8 mouse cellular contexts compared by ENCODE assay signal in the genomic region with DNA sequence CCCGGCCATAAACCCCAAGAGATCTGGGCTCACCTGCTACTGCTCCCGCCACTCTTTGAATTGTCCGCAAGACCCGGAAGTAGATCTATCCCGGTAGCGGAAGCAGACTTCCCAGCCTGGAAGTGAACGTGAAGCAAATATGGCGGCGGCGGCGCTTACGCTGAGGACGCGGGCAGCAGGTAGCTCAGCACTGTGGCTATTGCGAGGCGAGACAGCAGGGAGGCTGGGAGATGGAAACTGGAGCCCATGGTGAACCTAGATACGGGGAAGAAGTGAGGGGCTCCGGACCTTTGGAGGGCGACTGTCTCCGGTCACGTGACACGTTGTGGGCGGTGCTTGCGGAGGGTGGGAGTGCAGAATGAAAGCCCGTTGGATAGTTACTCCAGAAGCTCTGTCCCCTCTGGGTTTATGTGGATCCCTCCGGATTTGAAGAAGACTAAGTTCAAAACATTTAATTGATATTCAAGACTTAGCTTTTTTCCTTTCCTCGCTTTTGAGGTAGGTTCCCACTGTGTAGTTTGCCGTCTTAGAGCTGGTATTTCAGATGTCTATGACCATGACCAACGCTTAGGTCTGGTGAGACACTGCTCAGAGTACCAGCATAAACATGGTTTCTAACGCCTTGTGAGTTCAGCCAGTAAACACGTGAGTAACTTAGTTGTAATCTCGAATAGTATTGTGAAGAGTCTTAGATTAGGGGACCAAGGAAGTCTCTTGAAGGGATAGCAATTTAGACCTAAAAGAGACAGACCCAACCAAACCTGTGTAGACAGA. TPM values are rescaled to one million over a fixed set of nuclear protein-coding genes. Genes with fewer than 3 reads are reported as not detected.
DNase-seq lines count a peak whose midpoint lies in the region; ATAC-seq and TF ChIP-seq lines count a peak whose summit lies in the region.

A gene (plus strand): TSS at position 105 of the 774 bp plus-strand sequence.
A gene (minus strand): TSS at position 302 of the 774 bp plus-strand sequence.

- H3K9me3 ChIP-seq in embryonic facial prominence, embryonic 11.5 days (replicated peaks; ENCODE audit: control insufficient read depth, low read length): no peaks in the 10 kb centered on the region
- no peaks in the 10 kb centered on the region for H3K9me3 ChIP-seq in limb, embryonic 11.5 days (ENCODE audit: control insufficient read depth, low read length)
- no peaks in the 10 kb centered on the region for H3K9me3 ChIP-seq in midbrain, embryonic 13.5 days

- TF ChIP-seq CTCF in small intestine, adult 2 months (IDR thresholded peaks at IDR 0.05; ENCODE audit: extremely low read depth, insufficient read length, insufficient replicate concordance, low read depth, low read length): no peak

- peak within 1 kb of the TSS; percentile 63 for H3K9ac ChIP-seq in embryonic facial prominence, embryonic 11.5 days (replicated peaks; ENCODE audit: low read length)
- peak within 1 kb of the TSS; percentile 62 for H3K9ac ChIP-seq in limb, embryonic 11.5 days (ENCODE audit: low read length)
- H3K9ac ChIP-seq in midbrain, embryonic 13.5 days (replicated peaks): peak within 1 kb of the TSS; percentile 71

- ATAC-seq in embryonic facial prominence, embryonic 11.5 days (replicated peaks; ENCODE audit: insufficient number of reproducible peaks, low FRiP score, low TSS enrichment, low read depth): peak; percentile 88
- ATAC-seq in limb, embryonic 11.5 days (ENCODE audit: insufficient number of reproducible peaks, low FRiP score, low TSS enrichment, low read depth): peak; percentile 83
- ATAC-seq in midbrain, embryonic 13.5 days: peak; percentile 92

- H3K4me1 ChIP-seq in embryonic facial prominence, embryonic 11.5 days (ENCODE audit: control insufficient read depth, insufficient read depth, low read length): no peaks in the 10 kb centered on the region
- H3K4me1 ChIP-seq in limb, embryonic 11.5 days (ENCODE audit: control insufficient read depth, insufficient read depth, low read length): no peaks in the 10 kb centered on the region
- peaks cover 19% of the 10 kb centered on the region for H3K4me1 ChIP-seq in midbrain, embryonic 13.5 days (replicated peaks)
- peaks cover 5% of the 10 kb centered on the region for H3K4me1 ChIP-seq in small intestine, adult 2 months (ENCODE audit: control insufficient read depth, insufficient read depth, insufficient read length, low read length)

- no peaks in the 10 kb centered on the region for H3K36me3 ChIP-seq in embryonic facial prominence, embryonic 11.5 days (replicated peaks; ENCODE audit: control insufficient read depth, insufficient read depth, low read depth, low read length)
- H3K36me3 ChIP-seq in limb, embryonic 11.5 days (ENCODE audit: control insufficient read depth, insufficient read depth, low read length): peaks cover 6% of the 10 kb centered on the region; the same call in 1 of the 2 replicates
- H3K36me3 ChIP-seq in midbrain, embryonic 13.5 days: peaks cover 36% of the 10 kb centered on the region
- peaks cover 17% of the 10 kb centered on the region for H3K36me3 ChIP-seq in small intestine, adult 2 months (ENCODE audit: control insufficient read depth, insufficient read depth, low read length)

- peak; percentile 91 for DNase-seq in 3134 (ENCODE audit: extremely low read depth, insufficient read length, low spot score)
- peak; percentile 86 for DNase-seq in adrenal gland, postnatal 25 days
- peak; percentile 89 for DNase-seq in embryonic facial prominence, embryonic 11.5 days (ENCODE audit: low spot score)
- DNase-seq in heart, adult 18-20 months: peak; percentile 90 to 97
- peak; percentile 95 for DNase-seq in kidney, adult 18-20 months
- peak; percentile 84 for DNase-seq in limb, embryonic 11.5 days (ENCODE audit: low spot score)

- H3K4me3 ChIP-seq in embryonic facial prominence, embryonic 11.5 days (ENCODE audit: low read depth, low read length): peak within 1 kb of the TSS; percentile 58
- peak within 1 kb of the TSS; percentile 62 for H3K4me3 ChIP-seq in limb, embryonic 11.5 days (ENCODE audit: low read depth, low read length)
- peak within 1 kb of the TSS; percentile 64 for H3K4me3 ChIP-seq in midbrain, embryonic 13.5 days (replicated peaks)
- H3K4me3 ChIP-seq in small intestine, adult 2 months (ENCODE audit: low read depth, low read length): peak within 1 kb of the TSS; percentile 98

- peak within 1 kb of the TSS; percentile 75 for H3K27ac ChIP-seq in embryonic facial prominence, embryonic 11.5 days (replicated peaks; ENCODE audit: low read depth, low read length)
- H3K27ac ChIP-seq in limb, embryonic 11.5 days (replicated peaks; ENCODE audit: low read depth, low read length): peak within 1 kb of the TSS; percentile 70
- peak within 1 kb of the TSS; percentile 93 for H3K27ac ChIP-seq in midbrain, embryonic 13.5 days
- peak within 1 kb of the TSS; percentile 97 for H3K27ac ChIP-seq in small intestine, adult 2 months (ENCODE audit: insufficient read depth, low read depth, low read length)

- H3K4me2 ChIP-seq in embryonic facial prominence, embryonic 11.5 days (ENCODE audit: low read depth, low read length): peak within 1 kb of the TSS; percentile 40
- H3K4me2 ChIP-seq in limb, embryonic 11.5 days (ENCODE audit: low read depth, severe bottlenecking): peak within 1 kb of the TSS; percentile 63
- H3K4me2 ChIP-seq in midbrain, embryonic 13.5 days (replicated peaks): peak within 1 kb of the TSS; percentile 74

- no peaks in the 10 kb centered on the region for H3K27me3 ChIP-seq in embryonic facial prominence, embryonic 11.5 days (ENCODE audit: control insufficient read depth, insufficient read depth, low read length)
- H3K27me3 ChIP-seq in limb, embryonic 11.5 days (ENCODE audit: control insufficient read depth, insufficient read depth, low read length): no peaks in the 10 kb centered on the region
- no peaks in the 10 kb centered on the region for H3K27me3 ChIP-seq in midbrain, embryonic 13.5 days
- no peaks in the 10 kb centered on the region for H3K27me3 ChIP-seq in small intestine, adult 2 months (ENCODE audit: control insufficient read depth, insufficient read depth, low read length)

- peak; percentile 69; the same call in 1 of the 2 replicates for TF ChIP-seq POLR2A in small intestine, adult 2 months (IDR thresholded peaks at IDR 0.05; ENCODE audit: low read depth, low read length)

- 1% methylated on average over 32 of the region's 32 CpGs for WGBS in embryonic facial prominence, embryonic 11.5 days
- 1% methylated on average over 32 of the region's 32 CpGs for WGBS in limb, embryonic 11.5 days
- WGBS in midbrain, embryonic 13.5 days: 1% methylated on average over 32 of the region's 32 CpGs
- under 1% methylated on average over 32 of the region's 32 CpGs for WGBS in small intestine, adult 2 months

RNA-seq across cellular contexts. Expression of the first gene that starts in this region (rescaled TPM):
- 74.4 and 84.2 TPM in 2 replicates for total RNA-seq in adrenal gland, postnatal 25 days (2021)
- polyA plus RNA-seq in embryonic facial prominence, embryonic 11.5 days (2014; fragmentation: Nextera tagmentation; extraction: Ambion mirVana): 122 and 136 TPM in 2 replicates
- total RNA-seq in heart, adult 18-20 months (2021): 10 to 100 TPM; 60.9 to 62.7 TPM
- 133 and 141 TPM in 2 replicates for polyA plus RNA-seq in limb, embryonic 11.5 days (2014; fragmentation: Nextera tagmentation; extraction: Ambion mirVana)
- polyA plus RNA-seq in midbrain, embryonic 13.5 days (2015; fragmentation: Nextera tagmentation; extraction: Ambion mirVana): 139 and 150 TPM in 2 replicates
- 25.8 and 45.7 TPM in 2 replicates for polyA plus RNA-seq in small intestine, adult 2 months (2012; rRNA removed)

RNA-seq across cellular contexts. Expression of the second gene that starts in this region (rescaled TPM):
- total RNA-seq in adrenal gland, postnatal 25 days (2021): 0.85 and 2.1 TPM in 2 replicates
- 47.0 and 51.7 TPM in 2 replicates for polyA plus RNA-seq in embryonic facial prominence, embryonic 11.5 days (2014; fragmentation: Nextera tagmentation; extraction: Ambion mirVana)
- total RNA-seq in heart, adult 18-20 months (2021): under 1 TPM; 0.10 to 0.23 TPM
- polyA plus RNA-seq in limb, embryonic 11.5 days (2014; fragmentation: Nextera tagmentation; extraction: Ambion mirVana): 52.6 and 55.9 TPM in 2 replicates
- polyA plus RNA-seq in midbrain, embryonic 13.5 days (2015; fragmentation: Nextera tagmentation; extraction: Ambion mirVana): 11.6 and 13.6 TPM in 2 replicates
- polyA plus RNA-seq in small intestine, adult 2 months (2012; rRNA removed): 0.85 and 2.8 TPM in 2 replicates

Comparison
In these comparisons a context has a peak if more than half of its experiments do, and no peak if none do; other contexts are left out.
1. Peak in every context shown above with its lines: DNase-seq, ATAC-seq, H3K4me3 ChIP-seq and H3K27ac ChIP-seq.